Comparison of ENCODE assay signal across 9 mouse cellular contexts in the genomic region with DNA sequence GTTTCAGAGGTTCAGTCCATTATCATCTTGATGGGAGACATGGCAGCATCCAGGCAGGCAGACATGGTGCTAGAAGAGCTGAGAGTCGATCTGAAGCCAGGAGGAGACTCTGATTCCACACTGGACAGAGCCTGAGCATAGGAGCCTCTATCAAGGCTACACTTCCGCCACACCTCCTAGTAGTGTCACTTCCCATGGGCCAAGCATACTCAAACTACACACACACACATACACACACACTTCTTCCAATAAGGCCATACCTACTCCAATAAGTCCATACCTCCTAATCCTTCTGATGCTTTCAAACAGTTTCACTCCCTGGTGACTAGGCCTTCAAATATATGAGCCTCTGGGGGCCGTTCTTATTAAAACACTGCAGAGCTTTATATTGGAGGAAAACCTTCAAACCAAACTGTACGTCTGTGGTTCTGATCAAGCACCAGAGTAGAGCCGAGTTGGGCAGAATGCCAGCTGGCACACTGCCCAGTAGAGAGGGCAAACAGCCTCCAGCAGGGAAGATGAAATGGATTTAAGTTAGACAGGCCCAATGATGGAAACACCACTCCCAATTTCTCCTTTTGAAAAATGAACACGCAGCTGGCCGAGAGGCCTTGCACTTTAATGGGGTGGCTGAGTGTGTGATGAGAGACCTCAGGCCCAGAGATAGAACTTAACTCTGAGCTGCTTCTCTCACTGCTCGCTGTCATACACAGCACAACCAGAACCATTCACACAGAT. TPM values are rescaled to one million over a fixed set of nuclear protein-coding genes. Genes with fewer than 3 reads are reported as not detected.
DNase-seq lines count a peak whose midpoint lies in the region; ATAC-seq and TF ChIP-seq lines count a peak whose summit lies in the region.
"Had no signal": no experiment of that assay in that cellular context is flagged by ENCODE, and none has a peak within 500 bp of the region (broad histone marks: within the 10 kb centered on the region; RNA-seq: fewer than 3 reads in every experiment).

No protein-coding gene starts in this region.

- no peak overlapping the region for H3K9ac ChIP-seq in heart, embryonic 14.5 days (ENCODE audit: low read length)
- no peak overlapping the region for H3K9ac ChIP-seq in kidney, postnatal 0 days (ENCODE audit: low read depth, low read length)
- no peak overlapping the region for H3K9ac ChIP-seq in liver, postnatal 0 days (replicated peaks)

- no peaks in the 10 kb centered on the region for H3K9me3 ChIP-seq in heart, embryonic 14.5 days (ENCODE audit: control insufficient read depth, low read length)
- H3K9me3 ChIP-seq in kidney, postnatal 0 days (replicated peaks; ENCODE audit: low read length) = no peaks in the 10 kb centered on the region
- H3K9me3 ChIP-seq in liver, postnatal 0 days (ENCODE audit: low read length) = no peaks in the 10 kb centered on the region

- H3K36me3 ChIP-seq in heart, embryonic 14.5 days (ENCODE audit: control insufficient read depth, insufficient read depth, low read length) = no peaks in the 10 kb centered on the region
- no peaks in the 10 kb centered on the region for H3K36me3 ChIP-seq in kidney, postnatal 0 days (ENCODE audit: insufficient read depth, low read length)
- no peaks in the 10 kb centered on the region for H3K36me3 ChIP-seq in liver, postnatal 0 days (replicated peaks; ENCODE audit: insufficient read depth, low read length)

- peak; percentile 51 for DNase-seq in embryo, embryonic 11.5 days (ENCODE audit: low read depth, low spot score)
- DNase-seq in embryo, embryonic 11 days = no peak
- DNase-seq in cerebellum, postnatal 14 days = peak; percentile 88 to 93
- peak; percentile 46 for DNase-seq in kidney, postnatal 0 days (ENCODE audit: low spot score)
- DNase-seq in liver, postnatal 0 days = peak; percentile 75
- peak; percentile 47 for DNase-seq in retina, postnatal 7 days (ENCODE audit: low read depth, low spot score)
- DNase-seq in thymus, postnatal 14 days = no peak

- no peak overlapping the region for H3K4me3 ChIP-seq in heart, embryonic 14.5 days (ENCODE audit: control insufficient read depth in 1 of 2, insufficient read depth in 1 of 2, low read depth in 1 of 2, low read length in 2 of 2)
- H3K4me3 ChIP-seq in kidney, postnatal 0 days (replicated peaks; ENCODE audit: low read depth, low read length) = no peak overlapping the region
- no peak overlapping the region for H3K4me3 ChIP-seq in liver, postnatal 0 days (ENCODE audit: low read depth, low read length)
- H3K4me3 ChIP-seq: erythroblast, embryonic 14.5 days had no signal

- peak; percentile 48 for ATAC-seq in heart, embryonic 14.5 days (ENCODE audit: insufficient number of reproducible peaks, insufficient read depth, low FRiP score, low read depth)
- ATAC-seq in kidney, postnatal 0 days (replicated peaks; ENCODE audit: low FRiP score, low read depth) = no peak; the same call in 1 of the 2 replicates
- no peak for ATAC-seq in liver, postnatal 0 days

- TF ChIP-seq EP300 in liver, postnatal 0 days (IDR thresholded peaks at IDR 0.05; ENCODE audit: low read depth) = no peak

- no peak overlapping the region for H3K4me2 ChIP-seq in heart, embryonic 14.5 days (ENCODE audit: low read length)
- H3K4me2 ChIP-seq in kidney, postnatal 0 days (ENCODE audit: low read length) = no peak overlapping the region
- H3K4me2 ChIP-seq in liver, postnatal 0 days (ENCODE audit: low read depth, low read length) = no peak overlapping the region

- TF ChIP-seq CTCF in kidney, postnatal 0 days (IDR thresholded peaks at IDR 0.05; ENCODE audit: low read depth) = no peak
- TF ChIP-seq CTCF in liver, postnatal 0 days (IDR thresholded peaks at IDR 0.05; ENCODE audit: low read depth) = no peak

- WGBS in heart, embryonic 14.5 days = 37% methylated on average over 8 of the region's 8 CpGs
- 46% methylated on average over 8 of the region's 8 CpGs for WGBS in kidney, postnatal 0 days
- WGBS in liver, postnatal 0 days (ENCODE audit: insufficient replicate concordance) = 59% methylated on average over 8 of the region's 8 CpGs

- H3K4me1 ChIP-seq in heart, embryonic 14.5 days (ENCODE audit: control insufficient read depth in 2 of 2, insufficient read depth in 2 of 2, low read length in 2 of 2) = peaks cover 16 to 32% of the 10 kb centered on the region in 2 experiments
- no peaks in the 10 kb centered on the region for H3K4me1 ChIP-seq in kidney, postnatal 0 days (replicated peaks; ENCODE audit: insufficient read depth, low read length)
- no peaks in the 10 kb centered on the region for H3K4me1 ChIP-seq in liver, postnatal 0 days (ENCODE audit: insufficient read depth)

- H3K27me3 ChIP-seq in heart, embryonic 14.5 days (ENCODE audit: control insufficient read depth, insufficient read depth, low read length) = no peaks in the 10 kb centered on the region
- H3K27me3 ChIP-seq in kidney, postnatal 0 days (ENCODE audit: insufficient read depth, low read length) = no peaks in the 10 kb centered on the region
- H3K27me3 ChIP-seq in liver, postnatal 0 days (ENCODE audit: insufficient read depth, low read length) = no peaks in the 10 kb centered on the region

- peak overlapping the region; percentile 78 to 80 for H3K27ac ChIP-seq in heart, embryonic 14.5 days (replicated peaks in 1 of 2; ENCODE audit: control insufficient read depth in 1 of 2, insufficient read depth in 1 of 2, low read depth in 2 of 2, low read length in 2 of 2)
- no peak overlapping the region for H3K27ac ChIP-seq in kidney, postnatal 0 days
- H3K27ac ChIP-seq in liver, postnatal 0 days (ENCODE audit: low read depth) = no peak overlapping the region

RNA-seq across cellular contexts. Expression of gene Iyd, which starts 32.4 kb away (rescaled TPM):
- 0.58 and 0.62 TPM in 2 replicates for polyA plus RNA-seq in heart, embryonic 14.5 days (2014; fragmentation: Nextera tagmentation; extraction: Ambion mirVana)
- polyA plus RNA-seq in kidney, postnatal 0 days (2015; fragmentation: Nextera tagmentation; extraction: Ambion mirVana) = 12.8 and 16.0 TPM in 2 replicates
- 43.4 and 46.5 TPM in 2 replicates for polyA plus RNA-seq in liver, postnatal 0 days (2015; fragmentation: Nextera tagmentation; extraction: Ambion mirVana)
- polyA plus RNA-seq: erythroblast, embryonic 14.5 days had no signal

Comparison
In these comparisons a context has a peak if more than half of its experiments do, and no peak if none do; other contexts are left out.
1. DNase-seq: peak in embryo, embryonic 11.5 days (single experiment), cerebellum, postnatal 14 days (2 of 2), kidney, postnatal 0 days (single experiment), liver, postnatal 0 days (single experiment) and retina, postnatal 7 days (single experiment); none in embryo, embryonic 11 days (single experiment) and thymus, postnatal 14 days (single experiment).
2. H3K27ac ChIP-seq: peak in heart, embryonic 14.5 days (2 of 2); none in kidney, postnatal 0 days (single experiment) and liver, postnatal 0 days (single experiment).